9 mouse cellular contexts compared by ENCODE assay signal in the genomic region with DNA sequence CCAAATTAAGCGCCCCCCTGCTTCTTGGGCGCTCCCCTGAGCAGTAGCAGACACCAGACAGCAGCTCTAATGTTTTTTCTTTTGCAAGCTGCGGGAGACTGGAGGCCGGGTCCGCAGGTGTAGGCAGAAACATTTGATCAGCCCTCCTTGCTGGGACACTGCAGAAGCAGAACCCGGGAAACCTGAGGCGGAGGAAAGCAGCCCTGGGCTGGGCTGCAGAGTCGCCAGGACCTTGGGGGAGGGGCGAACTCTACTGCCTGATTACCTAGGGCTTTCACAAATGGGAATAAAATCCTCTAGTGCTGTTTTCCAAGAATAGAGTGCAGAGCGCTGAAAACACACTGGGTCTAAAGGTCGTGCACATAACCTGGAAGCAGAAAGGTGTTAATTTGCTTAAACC. TPM values are rescaled to one million over a fixed set of nuclear protein-coding genes. Genes with fewer than 3 reads are reported as not detected.
A peak's percentile ranks its signal among the peaks of the same experiment; 100 is the strongest.
DNase-seq lines count a peak whose midpoint lies in the region; ATAC-seq lines count a peak whose summit lies in the region.
"Had no signal": no experiment of that assay in that cellular context is flagged by ENCODE, and none has a peak within 500 bp of the region (broad histone marks: within the 10 kb centered on the region; RNA-seq: fewer than 3 reads in every experiment).

No protein-coding gene starts in this region.

- peaks cover 4% of the 10 kb centered on the region; the same call in 1 of the 2 replicates for H3K4me1 ChIP-seq in stomach, embryonic 16.5 days (ENCODE audit: control insufficient read depth, insufficient read depth, low read length)

- H3K4me2 ChIP-seq in stomach, embryonic 16.5 days (ENCODE audit: low read depth, low read length) = peak overlapping the region; percentile 92

- 0 out of 2 replicates have a peak, but pooled peaks have one; percentile 44 for ATAC-seq in stomach, embryonic 16.5 days (ENCODE audit: insufficient read depth, low FRiP score)

- H3K27ac ChIP-seq in stomach, embryonic 16.5 days (ENCODE audit: low read length) = no peak overlapping the region

- H3K27me3 ChIP-seq in stomach, embryonic 16.5 days (ENCODE audit: control insufficient read depth, insufficient read depth, low read length) = peaks cover 7% of the 10 kb centered on the region; the same call in 1 of the 2 replicates

- H3K4me3 ChIP-seq in stomach, embryonic 16.5 days (replicated peaks; ENCODE audit: low read length) = peak overlapping the region; percentile 34

- peak; percentile 10 for DNase-seq in ovary, postnatal 36 days (ENCODE audit: low spot score)
- DNase-seq in ovary, postnatal 10 days (ENCODE audit: low spot score) = no peak
- peak; percentile 64 for DNase-seq in heart, adult 8-10 months (ENCODE audit: low spot score)
- DNase-seq in kidney, adult 9 months = peak; percentile 85
- peak; percentile 51 for DNase-seq in lung, postnatal 10 days
- no peak for DNase-seq in cerebellum, adult 8-10 months
- DNase-seq in right cerebral cortex, adult 18-20 months = no peak

- 3% methylated on average over 11 of the region's 11 CpGs for WGBS in stomach, embryonic 16.5 days

- no peaks in the 10 kb centered on the region for H3K36me3 ChIP-seq in stomach, embryonic 16.5 days (ENCODE audit: control insufficient read depth, insufficient read depth, low read length)
- H3K36me3 ChIP-seq: G1E had no signal

- peak overlapping the region; percentile 4; the same call in 1 of the 2 replicates for H3K9ac ChIP-seq in stomach, embryonic 16.5 days (ENCODE audit: low read length)

- H3K9me3 ChIP-seq in stomach, embryonic 16.5 days (replicated peaks; ENCODE audit: control insufficient read depth, low read length) = no peaks in the 10 kb centered on the region

RNA-seq across cellular contexts. Expression of a gene that starts 1.3 kb away (rescaled TPM):
- 100 to 1,000 TPM; 161 to 179 (median 171) TPM for total RNA-seq in heart, adult 8-10 months (2022)
- 7.3 and 9.1 TPM in 2 replicates for polyA plus RNA-seq in stomach, embryonic 16.5 days (2015; fragmentation: Nextera tagmentation; extraction: Ambion mirVana)
- polyA plus RNA-seq: G1E had no signal

Comparison
In these comparisons a context has a peak if more than half of its experiments do, and no peak if none do; other contexts are left out.
1. DNase-seq: peak in ovary, postnatal 36 days (single experiment), heart, adult 8-10 months (single experiment), kidney, adult 9 months (single experiment) and lung, postnatal 10 days (single experiment); none in ovary, postnatal 10 days (single experiment), cerebellum, adult 8-10 months (single experiment) and right cerebral cortex, adult 18-20 months (single experiment).